Mouse (Mus musculus): ENCODE measurements around the gene Get4.

The Get4 gene

DNA sequence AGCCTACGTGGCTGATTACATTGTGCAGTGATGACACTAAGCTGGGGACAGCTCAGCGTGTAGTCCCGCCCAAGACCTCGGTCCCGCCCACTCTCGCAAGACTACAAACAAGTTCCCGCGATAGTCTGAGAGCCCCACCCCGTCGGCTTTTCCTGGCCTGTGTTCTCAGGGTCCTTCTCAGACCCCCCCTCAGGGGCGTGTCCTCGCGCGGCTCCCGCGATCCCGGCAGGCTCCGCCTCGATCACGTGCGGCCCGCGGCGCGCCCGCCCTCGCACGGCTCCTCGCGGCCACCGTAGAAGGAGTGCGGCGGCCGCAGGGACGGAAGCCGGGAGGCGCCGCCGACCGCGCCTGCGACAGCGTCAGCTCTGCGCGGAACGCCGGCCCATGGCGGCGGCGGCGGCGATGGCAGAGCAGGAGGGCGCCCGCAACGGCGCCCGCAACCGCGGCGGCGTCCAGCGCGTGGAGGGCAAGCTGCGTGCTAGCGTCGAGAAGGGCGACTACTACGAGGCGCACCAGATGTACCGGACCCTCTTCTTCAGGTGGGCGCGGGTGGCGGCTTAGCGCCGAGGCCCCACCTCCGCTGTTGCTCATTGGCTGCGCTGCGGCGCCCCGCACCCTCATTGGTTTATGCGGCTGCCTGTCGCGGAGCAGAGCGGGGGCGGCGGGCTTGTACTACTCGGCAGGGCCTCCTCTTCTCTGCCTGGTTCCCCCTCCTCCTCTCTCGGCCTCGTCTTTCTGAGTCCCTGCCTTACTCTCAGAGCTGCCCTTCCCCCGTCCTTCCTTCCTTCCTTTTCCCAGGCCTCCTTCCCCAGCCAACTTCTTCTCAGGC lies at the start of gene Get4:
TSS of gene Get4 (plus strand) at position 244 of the 829 bp plus-strand sequence.
- DNase-seq, result peak; percentile 100

DNA sequence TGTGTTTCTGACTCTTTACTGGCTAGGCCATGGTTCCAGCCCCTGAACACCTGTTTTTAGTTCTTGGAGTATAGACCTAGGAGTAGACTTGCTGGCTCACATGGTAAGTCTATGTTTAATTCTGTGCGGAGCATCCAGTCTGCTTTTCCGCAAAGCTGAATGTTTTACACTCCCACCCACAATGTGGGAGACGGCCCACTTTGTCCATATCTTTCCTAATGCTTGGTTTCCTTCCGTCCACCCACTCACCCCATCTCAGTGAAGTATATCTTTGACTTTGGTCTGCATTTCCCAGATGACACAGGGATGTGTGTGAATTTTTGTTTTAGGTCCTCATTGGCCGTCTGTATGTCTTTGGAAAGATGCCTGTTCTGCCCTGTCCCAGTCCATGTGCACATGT lies 48.8 kb upstream of the Get4 start:
- no peak for DNase-seq

DNA sequence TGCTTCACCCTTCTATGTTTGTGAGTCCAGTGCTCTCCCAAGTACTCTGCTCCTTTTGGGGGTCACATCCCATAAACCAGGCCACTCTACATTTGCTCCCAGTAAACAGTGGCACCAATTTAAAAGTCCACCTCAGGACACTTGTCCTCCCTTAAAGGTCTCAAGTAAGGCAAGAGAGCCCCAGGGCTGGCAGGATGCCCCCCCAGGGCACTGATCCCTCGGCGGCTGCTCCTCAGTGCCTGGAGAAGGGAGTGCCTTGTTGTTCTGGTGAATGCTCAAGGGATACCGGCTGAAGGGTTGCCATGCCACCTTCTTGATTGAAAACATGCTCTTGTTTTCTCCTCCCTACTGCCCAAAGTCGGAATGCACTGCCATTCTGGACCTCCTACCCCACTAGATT lies 46.0 kb upstream of the Get4 start:
- no peak for DNase-seq

DNA sequence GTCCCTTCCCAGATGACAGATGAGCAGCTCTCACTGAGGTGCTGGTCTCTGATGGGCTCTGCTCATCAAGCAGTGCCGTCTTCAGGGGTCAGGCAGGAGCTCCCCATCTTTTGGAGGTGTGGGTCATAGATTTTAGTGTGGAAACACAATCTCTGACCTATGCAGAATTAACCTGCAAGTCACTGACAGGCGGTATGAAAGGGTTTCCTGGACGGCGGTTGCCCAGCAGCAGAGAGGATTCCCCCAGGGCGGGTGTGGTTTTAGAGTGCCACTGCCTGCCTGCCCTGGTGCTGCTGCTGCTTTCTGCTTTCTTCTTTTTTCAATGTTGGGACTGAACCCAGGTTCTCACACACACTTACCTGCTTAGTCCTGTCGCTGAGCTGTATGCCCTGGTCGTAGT lies 45.6 kb upstream of the Get4 start:
- no peak for DNase-seq

DNA sequence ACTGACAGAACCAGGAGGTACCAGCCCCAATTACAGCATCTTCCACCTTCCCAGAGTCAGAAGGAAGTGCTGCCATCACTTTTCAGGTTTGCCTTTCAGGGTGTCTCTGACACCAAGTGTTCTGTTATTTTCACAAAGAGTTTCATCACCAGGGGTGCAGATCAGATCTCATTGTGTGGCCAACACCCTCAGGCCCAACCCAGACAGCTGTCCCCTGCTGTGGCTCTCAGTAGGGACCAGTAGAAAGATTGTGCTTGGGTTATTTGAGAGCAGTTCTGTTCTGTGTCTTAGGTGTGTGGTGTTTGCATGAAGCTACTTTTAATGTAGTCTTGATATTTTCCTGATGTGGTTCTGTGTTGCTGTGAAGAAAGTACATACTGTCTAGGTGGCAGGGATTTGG lies 43.9 kb upstream of the Get4 start:
- DNase-seq, result no peak

DNA sequence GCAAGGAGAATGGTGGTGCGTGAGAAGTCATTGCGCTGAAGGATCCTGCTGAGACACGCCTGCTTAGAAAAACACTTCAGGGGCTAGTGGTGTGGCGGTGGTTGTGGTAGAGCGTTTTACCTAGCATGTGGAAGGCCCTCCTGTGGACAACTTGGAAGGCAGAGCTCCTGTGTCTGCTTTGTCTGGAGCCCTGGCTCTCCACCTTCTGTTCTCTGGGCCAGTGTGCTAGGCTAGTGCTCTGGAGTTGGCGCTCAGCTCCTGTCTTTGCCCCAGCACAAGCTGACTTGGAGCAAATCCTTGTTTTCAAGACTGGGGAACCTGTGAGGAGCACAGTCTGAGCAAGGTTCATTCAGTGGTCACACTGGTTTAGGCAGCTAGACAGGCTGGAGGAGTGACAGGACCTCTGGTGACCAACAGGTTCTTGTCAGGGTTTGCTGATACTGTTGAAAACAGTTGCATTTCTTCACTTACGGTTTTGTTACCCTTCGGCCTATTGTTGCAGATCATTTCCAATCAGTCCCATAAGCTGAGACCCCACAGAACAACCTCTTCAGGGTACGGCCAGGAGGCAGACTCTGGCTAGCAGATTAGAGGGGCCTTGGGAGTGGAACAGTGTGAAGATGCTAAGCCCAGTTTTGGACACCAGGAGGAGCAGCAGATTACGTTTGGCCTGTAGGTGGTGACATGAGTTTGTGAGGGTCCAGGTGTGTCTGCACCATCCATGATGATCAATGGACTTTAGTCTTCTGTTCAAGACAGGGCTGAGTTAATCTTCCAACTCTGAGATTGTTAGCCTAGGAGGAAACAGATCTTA lies 43.0 kb upstream of the Get4 start:
- no peak for DNase-seq

DNA sequence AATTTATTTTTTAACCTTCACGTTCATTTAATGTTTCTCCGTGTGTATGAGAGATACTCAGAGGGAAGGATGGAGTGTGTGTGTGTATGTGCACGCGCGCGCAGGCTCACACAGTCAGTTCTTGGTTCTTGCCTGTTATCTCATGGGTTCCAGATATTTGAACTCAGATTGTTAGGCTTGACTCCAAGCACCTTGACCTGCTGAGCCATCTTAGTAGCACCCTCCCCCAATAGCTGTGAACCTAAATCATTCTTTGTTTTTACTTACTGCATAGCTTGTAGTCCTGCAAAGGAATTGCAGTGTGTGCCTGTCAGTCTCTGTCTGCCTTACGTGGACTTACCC lies 42.5 kb upstream of the Get4 start:
- no peak for DNase-seq

DNA sequence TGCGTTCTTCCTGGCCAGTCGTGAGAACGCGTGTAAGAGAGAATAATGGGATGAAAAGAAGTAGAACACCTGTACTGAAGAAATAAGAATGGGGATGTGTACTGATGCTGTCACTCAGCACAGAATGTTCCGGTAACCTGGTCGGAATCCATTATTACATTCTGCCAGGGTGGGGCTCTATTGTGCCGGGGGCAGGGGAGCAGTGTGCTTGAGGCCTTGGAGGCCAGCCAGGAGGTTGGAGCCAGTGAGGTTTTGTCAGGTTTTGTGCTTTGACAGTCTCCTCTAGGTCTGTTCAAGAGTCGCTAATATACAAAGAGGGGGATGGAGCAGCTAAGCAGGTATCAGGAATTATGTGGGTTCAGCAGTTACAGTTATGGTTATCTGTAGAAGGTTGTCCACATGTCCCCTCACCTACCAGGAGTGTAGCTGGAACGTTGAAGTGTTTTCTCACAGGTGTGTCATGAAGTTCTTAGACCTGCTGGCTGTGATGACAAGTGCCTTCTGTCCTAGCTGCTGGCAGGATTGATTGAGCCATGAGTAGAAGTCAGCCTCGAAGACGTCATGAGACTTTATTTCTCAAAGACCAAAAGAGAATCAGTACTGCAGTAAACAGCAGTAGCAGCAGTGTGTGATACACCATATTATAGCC lies 40.3 kb upstream of the Get4 start:
- DNase-seq, result peak; percentile 34

DNA sequence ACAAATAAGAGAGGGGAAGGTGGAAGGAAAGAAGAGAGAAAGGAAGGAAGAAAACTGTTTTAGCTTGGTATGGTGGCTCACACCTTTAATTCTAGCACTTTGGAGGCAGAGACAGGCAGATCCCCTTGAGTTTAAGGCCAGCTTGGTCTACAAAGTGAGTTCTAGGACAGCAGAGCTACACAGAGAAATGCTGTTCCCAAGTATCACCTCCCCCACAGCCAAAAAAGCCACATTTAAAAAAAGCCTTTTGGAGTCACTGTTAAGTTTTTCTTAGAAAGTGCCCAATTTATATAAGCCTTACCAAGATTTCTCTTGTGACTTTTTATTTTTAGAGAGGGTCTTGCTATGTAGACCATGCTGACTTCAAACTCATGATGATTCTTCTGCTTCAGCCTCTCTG lies 37.8 kb upstream of the Get4 start:
- DNase-seq, result no peak

DNA sequence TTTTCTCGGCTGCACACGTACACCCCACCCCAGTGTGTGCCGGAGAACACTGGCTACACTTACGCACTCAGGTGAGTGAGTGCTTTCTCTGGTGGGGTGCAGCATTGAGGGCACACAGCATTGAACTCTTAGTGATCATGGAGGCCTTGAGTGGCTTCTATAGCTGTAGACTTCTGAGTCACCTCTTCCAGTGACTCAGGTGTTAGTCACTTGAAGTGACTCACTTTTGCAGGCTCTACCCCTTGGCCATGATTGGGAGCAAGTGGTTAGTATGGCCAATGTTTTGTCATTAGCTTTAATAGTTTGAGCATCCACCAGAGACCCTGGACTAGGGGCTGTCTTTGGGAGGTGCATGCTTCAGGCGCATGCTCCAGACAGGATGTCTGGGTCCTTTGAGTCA lies 36.9 kb upstream of the Get4 start:
- no peak for DNase-seq

DNA sequence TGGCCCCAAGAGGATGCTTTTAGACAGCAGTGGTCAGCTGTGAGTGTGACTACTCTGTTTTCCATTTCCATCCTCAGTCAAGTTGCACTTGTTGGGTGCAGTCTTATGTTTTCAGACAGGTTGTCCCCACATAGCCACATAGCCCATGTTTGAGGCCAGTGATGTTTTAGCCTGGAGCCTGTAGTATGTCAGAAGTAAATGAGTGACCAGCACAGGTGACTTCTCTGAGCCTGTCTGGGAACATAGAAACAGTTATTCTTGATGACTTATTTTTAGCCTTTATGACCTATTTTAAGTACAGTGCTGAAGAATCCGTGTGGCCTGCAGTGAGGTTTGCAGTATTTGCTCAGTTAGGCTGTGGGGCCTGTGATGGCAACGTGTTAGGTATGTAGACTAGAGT lies 36.0 kb upstream of the Get4 start:
- no peak for DNase-seq

DNA sequence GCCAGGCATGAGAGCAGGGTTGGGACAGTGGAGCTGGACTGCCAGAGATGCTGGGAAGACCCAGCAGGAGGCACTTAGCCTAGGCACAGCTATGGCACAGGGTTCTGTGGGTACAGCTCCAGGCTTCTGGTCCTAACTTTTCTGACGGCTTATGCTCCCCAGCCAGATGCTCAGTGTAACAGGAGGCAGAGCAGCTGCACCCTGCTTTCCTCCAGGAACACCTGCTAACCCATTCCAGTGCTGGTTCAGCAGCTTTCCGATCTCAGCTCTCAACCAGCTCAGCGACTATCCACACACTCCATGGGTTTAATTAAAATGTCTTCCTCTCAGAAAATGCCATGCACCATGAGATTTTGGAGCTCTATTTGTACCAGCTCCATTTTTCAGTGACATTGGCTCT lies 35.4 kb upstream of the Get4 start:
- no peak for DNase-seq

DNA sequence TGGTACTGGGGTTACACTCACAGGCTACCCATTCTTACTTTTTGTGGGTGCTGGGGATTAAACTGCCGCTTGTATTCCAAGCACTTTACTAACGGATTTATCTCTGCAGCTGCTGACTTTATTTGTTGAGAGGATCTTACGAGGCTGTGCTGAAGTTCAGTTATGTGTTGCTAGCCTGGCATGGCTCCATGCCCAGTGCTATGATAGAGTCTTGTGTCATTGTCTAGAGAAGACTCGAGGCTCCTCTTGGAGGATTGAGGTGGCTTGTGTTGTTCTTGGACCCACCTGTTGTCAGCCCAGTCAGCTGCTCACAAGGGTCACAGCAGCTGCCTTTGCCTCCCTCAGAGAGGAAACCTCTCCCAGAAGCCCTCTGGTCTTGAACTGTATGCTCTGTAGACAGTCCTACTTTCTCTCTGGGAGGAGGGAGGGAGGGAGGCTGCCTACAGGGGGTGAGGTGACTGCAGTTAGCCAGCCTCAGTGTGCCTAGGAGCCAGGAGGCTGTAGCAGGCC lies 32.1 kb upstream of the Get4 start:
- peak; percentile 53 for DNase-seq

DNA sequence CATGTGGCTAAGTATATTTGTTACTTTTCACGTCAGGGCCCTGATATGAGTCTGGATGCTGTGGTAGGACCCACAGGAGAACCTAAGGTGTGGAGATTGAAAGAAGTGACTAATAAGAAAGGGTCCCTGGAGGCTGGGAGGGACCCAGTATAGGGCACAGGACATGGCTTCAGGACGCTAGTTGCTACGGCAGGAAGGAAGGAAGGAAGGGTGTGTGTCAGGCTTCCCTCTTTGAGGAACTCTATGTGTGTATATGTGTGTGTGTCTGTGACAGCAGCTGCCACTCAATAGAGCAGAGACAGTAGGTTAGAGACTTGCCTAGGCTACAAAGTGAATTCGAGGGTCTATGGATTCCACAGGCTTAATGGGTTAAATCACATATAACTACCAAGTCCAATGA lies 31.5 kb upstream of the Get4 start:
- DNase-seq, result peak; percentile 72

DNA sequence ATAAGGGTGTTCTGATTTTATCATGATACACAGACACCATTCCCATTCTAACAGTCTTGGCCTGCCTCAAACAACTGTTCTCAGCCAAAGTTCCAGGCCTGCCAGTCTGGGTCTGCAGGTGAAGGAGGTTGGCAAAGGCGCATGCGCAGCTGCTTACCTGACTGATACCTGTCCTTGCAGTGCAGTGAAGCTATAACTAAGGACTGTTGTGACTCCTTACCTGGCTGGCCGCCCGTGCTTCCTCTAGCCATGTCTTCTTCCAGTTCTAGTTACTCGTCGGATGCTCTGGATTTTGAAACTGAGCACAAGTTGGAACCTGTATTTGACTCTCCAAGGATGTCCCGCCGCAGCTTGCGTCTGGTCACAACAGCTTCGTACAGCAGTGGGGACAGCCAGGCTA lies 28.8 kb upstream of the Get4 start:
- DNase-seq, result no peak

DNA sequence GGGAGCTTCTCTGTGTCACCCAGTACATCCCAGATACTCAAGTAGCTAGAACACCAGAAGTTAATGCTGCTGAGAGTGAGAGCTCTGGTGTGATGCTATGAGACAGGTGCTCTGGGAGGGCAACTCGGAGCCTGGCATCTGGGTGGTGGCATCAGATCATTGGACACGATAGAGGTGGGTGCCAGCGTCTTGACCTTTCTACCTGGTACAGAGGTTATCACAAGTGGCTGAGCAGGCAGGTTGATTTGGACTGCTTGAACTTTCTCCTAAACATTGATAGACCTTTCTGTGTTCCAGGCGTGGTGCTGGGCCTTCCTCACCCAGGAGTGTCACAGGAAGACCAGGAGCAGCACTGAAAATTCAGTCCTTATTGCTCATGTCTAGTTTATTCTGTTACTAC lies 24.9 kb upstream of the Get4 start:
- DNase-seq, result no peak

DNA sequence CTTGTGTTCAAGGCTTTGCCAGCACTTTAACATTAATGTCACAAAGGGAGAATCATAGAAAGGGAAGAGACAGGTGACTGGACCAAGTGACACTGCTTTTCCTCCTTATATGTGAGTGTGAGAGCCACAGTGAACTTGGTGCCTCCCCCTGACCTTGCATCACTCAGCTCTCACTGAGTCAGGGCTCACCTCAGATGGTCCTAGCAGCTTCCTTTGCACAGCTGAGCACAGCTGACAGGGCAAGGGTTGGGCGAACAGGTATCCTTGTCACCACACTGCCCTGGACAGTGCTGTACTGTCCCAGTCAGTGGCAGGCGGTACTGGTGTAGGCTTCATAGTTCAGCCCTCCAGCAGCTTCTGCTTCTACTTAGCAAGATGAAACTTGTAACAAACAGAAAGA lies 24.5 kb upstream of the Get4 start:
- no peak for DNase-seq

DNA sequence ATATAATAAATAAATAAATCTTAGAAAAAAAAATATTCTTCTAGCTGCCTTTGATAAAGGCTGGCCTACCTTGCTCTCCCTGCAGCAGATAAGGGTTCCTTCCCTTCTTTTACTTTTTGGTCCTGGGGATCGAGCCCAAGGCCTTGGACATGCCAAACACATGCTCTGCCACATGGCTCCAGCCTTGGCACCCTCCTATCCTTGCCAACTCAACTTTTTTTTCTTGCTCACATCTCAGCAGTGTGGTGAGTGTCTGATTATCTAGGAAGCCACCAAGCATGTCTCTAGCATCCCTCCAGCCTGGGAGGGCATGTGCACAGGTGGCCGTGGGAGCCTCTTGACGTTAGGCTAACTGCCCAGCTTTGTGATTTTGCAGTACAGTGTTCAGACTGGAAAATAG lies 23.8 kb upstream of the Get4 start:
- no peak for DNase-seq

DNA sequence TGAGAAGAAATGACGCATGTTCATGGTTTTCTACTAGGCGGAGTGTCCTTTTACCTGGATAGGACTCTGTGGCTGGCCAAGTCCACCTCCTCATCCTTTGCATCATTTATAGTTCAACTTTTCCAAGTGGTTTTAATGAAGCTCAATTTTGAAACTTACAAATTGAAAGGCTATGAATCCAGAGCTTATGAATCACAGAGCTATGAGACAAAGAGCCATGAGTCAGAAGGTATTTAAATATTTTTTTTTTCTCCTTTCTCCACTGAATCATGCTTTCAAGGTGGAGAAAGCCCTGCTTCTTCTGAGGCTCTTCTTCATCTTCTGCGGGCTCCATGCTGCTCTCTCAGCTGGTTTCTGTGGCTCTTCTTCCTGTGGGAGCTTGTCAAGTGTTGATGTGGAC lies 22.4 kb upstream of the Get4 start:
- no peak for DNase-seq

DNA sequence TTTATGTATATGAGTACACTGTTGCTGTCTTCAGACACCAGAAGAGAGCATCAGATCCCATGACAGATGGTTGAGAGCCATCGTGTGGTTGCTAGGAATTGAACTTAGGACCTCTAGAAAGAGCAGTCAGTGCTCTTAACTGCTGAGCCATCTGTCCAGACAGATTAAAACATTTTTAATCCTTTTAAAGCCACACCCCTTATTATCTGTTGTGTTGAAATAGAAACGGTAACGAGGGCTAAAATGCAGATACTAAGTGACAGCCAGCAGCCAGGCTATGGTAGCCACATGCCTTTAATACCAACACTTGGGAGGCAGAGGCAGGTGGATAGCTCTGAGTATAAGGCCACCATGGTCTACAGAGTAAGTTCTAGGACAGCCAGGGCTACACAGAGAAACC lies 20.0 kb upstream of the Get4 start:
- DNase-seq, result no peak

DNA sequence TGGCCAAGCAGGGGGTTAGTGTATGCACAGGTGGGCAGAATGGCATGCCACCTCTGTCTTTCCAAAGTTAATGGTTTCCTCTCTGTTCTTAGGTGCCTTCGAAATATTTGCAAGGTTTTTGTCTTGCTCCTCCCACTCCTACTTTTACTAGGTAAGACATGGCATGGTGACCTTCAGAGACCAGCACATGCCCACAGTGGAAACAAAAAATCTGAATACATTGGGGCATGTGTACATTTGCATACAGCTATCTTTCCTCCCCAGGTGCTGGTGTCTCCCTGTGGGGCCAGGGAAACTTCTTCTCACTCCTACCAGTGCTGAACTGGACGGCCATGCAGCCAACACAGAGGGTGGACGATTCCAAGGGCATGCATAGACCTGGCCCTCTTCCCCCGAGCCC lies 17.7 kb upstream of the Get4 start:
- no peak for DNase-seq

DNA sequence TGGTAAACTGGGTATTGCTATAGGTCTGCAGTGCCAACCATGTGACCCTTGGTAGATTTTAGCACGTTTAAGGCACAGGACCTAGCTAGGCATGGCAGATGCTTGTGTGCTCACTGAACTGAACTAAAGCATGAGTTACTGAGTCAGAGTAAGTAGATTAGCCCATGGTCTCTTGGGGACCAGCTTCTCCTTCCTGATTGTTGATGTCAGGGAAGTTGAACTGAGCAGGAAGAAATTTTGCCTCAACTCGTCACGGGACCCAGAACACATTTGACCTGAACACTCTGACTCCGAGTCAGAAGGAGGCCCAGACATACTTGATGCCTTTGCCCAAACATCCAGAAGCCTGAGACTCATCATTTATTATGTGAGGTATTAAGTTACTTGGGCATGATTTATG lies 14.7 kb upstream of the Get4 start:
- no peak for DNase-seq

DNA sequence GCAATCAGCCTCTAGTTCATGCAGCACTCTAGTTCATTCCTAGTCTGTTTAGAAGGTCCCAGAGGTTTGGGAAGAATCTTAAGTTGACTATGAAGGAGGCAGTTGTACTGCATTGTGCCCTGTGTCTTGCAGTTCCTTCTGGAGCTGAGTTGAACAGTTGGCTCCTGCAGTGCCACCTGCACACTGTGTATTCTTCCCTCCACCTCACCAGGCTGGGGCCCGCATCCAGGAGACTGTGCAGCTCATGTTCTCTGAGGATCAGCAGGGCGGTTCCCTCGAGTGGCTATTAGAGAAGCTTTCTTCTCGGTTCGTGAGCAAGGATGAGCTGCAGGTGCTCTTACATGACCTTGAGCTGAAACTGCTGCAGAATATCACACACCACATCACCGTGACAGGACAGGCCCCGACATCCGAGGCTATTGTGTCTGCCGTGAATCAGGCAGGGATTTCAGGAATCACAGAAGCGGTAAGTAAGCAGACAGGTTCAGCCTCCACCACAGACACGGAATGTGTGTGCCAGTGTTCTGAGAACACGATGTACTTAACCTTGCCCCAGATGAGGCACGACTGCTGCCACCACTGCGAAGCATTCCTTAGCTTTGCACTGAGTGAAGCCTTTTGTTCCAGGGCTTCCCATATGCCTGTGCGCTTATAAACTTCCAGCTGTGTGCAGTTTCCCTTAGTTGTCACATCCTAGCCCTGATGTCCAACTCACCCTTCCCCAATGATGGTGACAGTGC lies 10.9 kb upstream of the Get4 start:
- DNase-seq, result no peak

All from lung, postnatal 36 days (tissue).